Mouse (Mus musculus) hindbrain, postnatal 0 days (tissue): ENCODE measurements around the gene Cep78. TPM values are rescaled to one million over a fixed set of nuclear protein-coding genes. Genes with fewer than 3 reads are reported as not detected.
A peak's percentile ranks its signal among the peaks of the same experiment; 100 is the strongest.

ENCODE experiments used
- ATAC-seq: fragments of 200-750 bp; cut with Nextera tagmentation; 2 replicates; pipeline ENCODE4 v1.8.0; 2017; ENCODE audit warnings: mild to moderate bottlenecking, moderate TSS enrichment, moderate library complexity
- DNase-seq: peaks from one replicate; pipeline ENCODE4 v3.0.0-alpha.2; 2015; ENCODE audit warnings: low spot score
- H3K27ac ChIP-seq: fragments of 300-500 bp; sonication (generic); 2 replicates; pipeline ENCODE4 v1.5.1; 2014; ENCODE audit warnings: mild to moderate bottlenecking
- H3K27me3 ChIP-seq: fragments of 300-500 bp; sonication (generic); 2 replicates; pipeline ENCODE4 v1.6.1; 2014; ENCODE audit warnings: low read length, mixed read lengths; ENCODE audit not compliant: insufficient read depth
- H3K36me3 ChIP-seq: fragments of 300-500 bp; sonication (generic); 2 replicates; pipeline ENCODE4 v1.6.1; 2014; ENCODE audit warnings: low read length, mixed read lengths; ENCODE audit not compliant: insufficient read depth
- H3K4me1 ChIP-seq: fragments of 300-500 bp; sonication (generic); 2 replicates; pipeline ENCODE4 v1.6.1; 2014; ENCODE audit warnings: antibody characterized with exemption, low read length, mixed read lengths; ENCODE audit not compliant: insufficient read depth
- H3K4me2 ChIP-seq: fragments of 300-500 bp; sonication (generic); 2 replicates; pipeline ENCODE4 v1.6.1; 2014; ENCODE audit warnings: low read depth, mild to moderate bottlenecking, low read length, moderate library complexity, mixed read lengths
- H3K4me3 ChIP-seq: fragments of 300-500 bp; sonication (generic); 2 replicates; pipeline ENCODE4 v1.5.1; 2014; ENCODE audit warnings: low read length
- H3K9ac ChIP-seq: fragments of 300-500 bp; sonication (generic); replicated peaks from 2 replicates; pipeline ENCODE4 v1.6.1; 2014; ENCODE audit warnings: mild to moderate bottlenecking, low read length, moderate library complexity, mixed read lengths
- H3K9me3 ChIP-seq: fragments of 300-500 bp; sonication (generic); 2 replicates; pipeline ENCODE4 v1.6.1; 2016; ENCODE audit warnings: low read length, mixed read lengths
- CTCF ChIP-seq: IDR thresholded peaks from 2 replicates; pipeline ENCODE4 v1.5.1; 2016; ENCODE audit warnings: antibody characterized with exemption, control low read depth, low read depth
- WGBS: fragments of 180-500 bp; shearing (Covaris S2); extraction: QIAGEN DNeasy Blood & Tissue Kit; methylation state at CpG from one replicate; pipeline ENCODE4 v1.1.7; 2014; 5-methylcytosine and 5-hydroxymethylcytosine counted together
- polyA plus RNA-seq: library from polyadenylated mRNA; unstranded; fragments of >200 nt; fragmentation: Nextera tagmentation; extraction: Ambion mirVana; gene quantifications from 2 replicates; pipeline ENCODE4 v1.2.1, GENCODE M21; 2015
- total RNA-seq: library from RNA; depleted of rRNA; stranded (reverse); fragments of >200 nt; gene quantifications from 2 replicates; pipeline ENCODE4 v1.2.3, GENCODE M21; 2014

Gene Cep78
- total and polyA plus RNA-seq, 2 experiments from 2014 or later, result 20.9 to 28.0 TPM

DNA sequence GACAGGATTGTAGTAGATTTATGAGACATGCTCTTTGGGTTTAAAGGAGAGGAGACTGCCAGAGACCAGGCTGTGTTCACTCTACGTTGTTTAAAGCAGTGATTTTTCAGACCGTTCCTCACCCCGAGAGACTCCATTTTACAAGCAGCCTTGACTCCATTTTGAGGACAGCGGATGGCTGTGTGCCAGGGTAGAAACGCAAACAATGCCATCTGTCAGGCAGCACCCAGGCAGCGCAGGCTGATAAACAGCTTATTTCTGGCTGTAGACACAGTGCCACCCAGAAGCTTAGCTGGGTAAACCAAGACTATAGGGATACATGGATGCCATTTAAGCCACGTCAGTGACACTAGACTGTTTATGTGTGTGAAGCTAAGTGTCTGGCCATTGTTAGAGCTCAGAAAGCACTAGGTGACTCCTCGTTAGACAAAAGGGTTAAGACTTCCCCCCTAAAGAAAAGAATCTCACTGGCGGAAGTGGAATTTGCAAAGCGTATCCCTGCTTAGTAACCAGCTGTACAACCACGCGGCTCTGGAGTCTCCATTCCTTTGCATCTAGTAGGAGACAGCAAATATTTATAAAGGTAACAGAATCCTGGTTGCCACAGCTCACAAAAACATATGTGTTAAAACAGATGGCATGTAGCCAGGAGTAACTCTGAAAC lies 12.2 kb upstream of the Cep78 start:
- Histone ChIP-seq H3K9ac (peak overlapping the region; percentile 45), H3K27me3 (no peaks in the 10 kb centered on the region), H3K4me2 (peak overlapping the region; percentile 61), H3K4me1 (no peaks in the 10 kb centered on the region), H3K27ac (peak overlapping the region; percentile 85), H3K4me3 (peak overlapping the region; percentile 25), H3K9me3 (no peaks in the 10 kb centered on the region), H3K36me3 (no peaks in the 10 kb centered on the region)
- TF ChIP-seq CTCF, result peak; percentile 20; the same call in 1 of the 2 replicates
- peak; percentile 89 for DNase-seq
- ATAC-seq, result peak; percentile 89
- WGBS, result 16% methylated on average over 12 of the region's 12 CpGs

DNA sequence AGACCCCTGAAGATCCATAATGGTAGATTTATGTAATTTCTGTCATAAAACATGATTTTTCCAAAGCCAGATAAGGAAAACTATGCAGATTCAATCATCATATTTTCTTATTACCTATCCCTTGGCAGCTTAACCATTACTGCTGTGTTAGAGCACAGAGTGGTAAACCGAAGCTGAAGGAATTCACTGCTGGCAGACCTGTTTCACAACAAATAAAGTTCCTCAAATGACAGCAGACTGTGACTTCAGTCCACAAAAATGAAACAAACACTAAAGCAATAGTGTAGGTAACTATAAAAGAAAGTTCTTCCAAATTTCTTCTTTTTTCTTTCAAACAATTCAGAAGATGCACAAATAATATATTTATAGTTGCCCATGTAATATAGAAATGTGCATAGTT lies 5.3 kb upstream of the Cep78 start:
- H3K4me3 ChIP-seq, result no peak overlapping the region
- no peaks in the 10 kb centered on the region for H3K4me1 ChIP-seq
- no peak for ATAC-seq
- H3K27me3 ChIP-seq, result no peaks in the 10 kb centered on the region
- H3K36me3 ChIP-seq, result no peaks in the 10 kb centered on the region
- H3K4me2 ChIP-seq, result no peak overlapping the region
- WGBS, result 95% methylated on average over 1 of the region's 1 CpGs
- no peaks in the 10 kb centered on the region for H3K9me3 ChIP-seq
- DNase-seq, result no peak
- no peak overlapping the region for H3K9ac ChIP-seq
- TF ChIP-seq CTCF, result no peak
- H3K27ac ChIP-seq, result no peak overlapping the region

DNA sequence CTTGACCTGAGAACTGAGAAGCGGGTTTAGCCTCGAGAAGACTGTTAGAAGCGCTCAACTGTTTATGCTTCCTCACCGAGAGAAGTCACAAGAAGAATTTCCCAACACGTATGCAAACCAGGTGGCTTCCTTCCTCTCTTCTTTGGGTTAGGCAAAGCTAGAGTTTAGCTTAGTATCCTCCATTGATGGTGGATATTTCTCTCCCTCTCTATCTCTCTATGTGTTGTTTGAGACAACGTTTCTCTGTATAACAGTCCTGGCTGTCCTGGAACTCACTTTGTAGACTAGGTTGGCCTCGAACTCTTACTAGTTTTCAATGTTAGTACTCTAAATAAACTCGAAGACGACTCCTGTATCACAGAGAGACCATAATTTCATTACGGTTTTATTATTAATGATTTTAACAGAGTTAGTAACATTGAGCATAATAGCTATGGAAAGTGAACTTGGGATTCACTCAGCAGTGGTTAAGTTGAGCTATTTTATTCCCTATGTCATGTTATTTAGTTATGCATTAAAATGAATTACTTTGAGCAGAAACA lies 454 bp upstream of the Cep78 start:
- H3K36me3 ChIP-seq, result no peaks in the 10 kb centered on the region
- no peaks in the 10 kb centered on the region for H3K9me3 ChIP-seq
- ATAC-seq, result no peak; the same call in 1 of the 2 replicates
- no peaks in the 10 kb centered on the region for H3K4me1 ChIP-seq
- TF ChIP-seq CTCF, result no peak
- peak overlapping the region; percentile 93 for H3K27ac ChIP-seq
- H3K9ac ChIP-seq, result peak overlapping the region; percentile 85
- peak overlapping the region; percentile 93 for H3K4me3 ChIP-seq
- H3K27me3 ChIP-seq, result no peaks in the 10 kb centered on the region
- no peak for DNase-seq
- WGBS, result 26% methylated on average over 10 of the region's 10 CpGs
- H3K4me2 ChIP-seq, result peak overlapping the region; percentile 85

DNA sequence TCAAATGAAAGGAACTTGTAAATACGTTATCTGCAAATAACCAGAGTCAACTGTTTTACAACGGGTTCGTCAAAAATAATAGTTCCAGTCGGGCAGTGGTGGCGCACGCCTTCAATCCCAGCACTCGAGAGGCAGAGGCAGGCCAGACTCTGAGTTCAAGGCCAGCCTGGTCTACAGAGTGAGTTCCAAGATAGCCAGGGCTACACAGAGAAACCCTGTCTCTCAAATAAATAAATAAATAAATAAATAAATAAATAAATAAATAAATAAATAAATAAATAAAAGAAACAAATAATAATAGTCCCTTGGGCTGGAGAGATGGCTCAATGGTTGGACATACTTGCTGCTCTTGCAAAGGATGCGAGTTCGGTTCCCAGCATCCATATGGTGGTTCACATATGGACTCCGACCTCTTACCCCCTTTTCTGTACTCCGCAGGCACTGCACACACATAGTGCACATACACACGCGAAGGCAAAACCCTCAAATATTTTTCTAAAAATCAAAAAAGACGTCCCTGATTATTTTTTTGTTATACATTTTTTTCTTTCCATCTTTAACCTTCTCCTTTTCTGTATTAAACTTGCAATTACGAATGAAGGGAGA lies 947 bp downstream of the Cep78 start:
- Histone ChIP-seq H3K27me3 (no peaks in the 10 kb centered on the region), H3K9ac (peak overlapping the region; percentile 85), H3K27ac (peak overlapping the region; percentile 93), H3K36me3 (no peaks in the 10 kb centered on the region), H3K9me3 (no peaks in the 10 kb centered on the region), H3K4me3 (peak overlapping the region; percentile 93), H3K4me1 (no peaks in the 10 kb centered on the region), H3K4me2 (peak overlapping the region; percentile 85)
- no peak for TF ChIP-seq CTCF
- DNase-seq (peak; percentile 17), ATAC-seq (no peak)
- WGBS, result 46% methylated on average over 15 of the region's 15 CpGs

DNA sequence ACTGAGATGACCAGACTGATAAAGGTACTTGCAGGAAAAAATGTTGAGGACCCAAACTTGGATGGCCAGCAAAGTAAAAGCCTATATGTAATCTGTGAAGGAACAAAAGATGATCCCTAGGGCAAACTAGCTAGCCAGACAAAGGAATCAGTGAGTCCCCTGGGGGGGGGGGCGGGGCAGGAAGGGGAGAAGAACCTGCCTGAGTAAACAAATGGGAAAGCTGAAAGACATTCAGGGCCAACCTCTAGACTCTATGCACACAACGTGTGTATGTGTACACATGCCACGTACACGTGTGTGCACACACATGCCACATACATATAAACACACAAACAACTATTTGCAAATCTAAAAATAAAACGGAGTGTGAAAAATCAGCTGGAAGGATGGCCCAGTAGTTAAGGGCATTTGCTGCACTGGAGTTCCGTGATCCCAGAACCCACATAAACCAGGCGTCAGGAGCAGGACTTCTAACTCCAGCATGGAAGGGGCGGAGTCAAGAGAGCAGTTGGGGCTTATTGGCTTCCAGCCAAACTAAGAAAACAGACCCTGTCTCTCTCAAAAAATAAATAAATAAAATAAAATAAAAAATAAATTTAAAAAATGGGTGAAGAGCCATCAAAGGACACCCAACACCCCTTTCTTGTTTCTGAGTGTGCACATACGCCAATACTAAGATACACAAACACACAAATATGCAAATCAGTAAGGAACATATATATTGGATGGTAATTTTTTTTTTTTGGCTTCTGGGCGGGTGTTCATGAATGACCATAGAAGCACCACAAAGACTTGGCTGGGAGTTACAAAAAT lies 1.7 kb downstream of the Cep78 start:
- H3K27ac ChIP-seq, result no peak overlapping the region
- H3K4me2 ChIP-seq, result peak overlapping the region; percentile 85
- no peak overlapping the region for H3K4me3 ChIP-seq
- no peak for TF ChIP-seq CTCF
- ATAC-seq (no peak), DNase-seq (no peak)
- H3K9ac ChIP-seq, result no peak overlapping the region
- no peaks in the 10 kb centered on the region for H3K9me3 ChIP-seq
- H3K27me3 ChIP-seq, result no peaks in the 10 kb centered on the region
- 0 out of 2 replicates have a peak, but pooled peaks cover 5% of the 10 kb centered on the region for H3K36me3 ChIP-seq
- H3K4me1 ChIP-seq, result no peaks in the 10 kb centered on the region
- 46% methylated on average over 9 of the region's 10 CpGs for WGBS

DNA sequence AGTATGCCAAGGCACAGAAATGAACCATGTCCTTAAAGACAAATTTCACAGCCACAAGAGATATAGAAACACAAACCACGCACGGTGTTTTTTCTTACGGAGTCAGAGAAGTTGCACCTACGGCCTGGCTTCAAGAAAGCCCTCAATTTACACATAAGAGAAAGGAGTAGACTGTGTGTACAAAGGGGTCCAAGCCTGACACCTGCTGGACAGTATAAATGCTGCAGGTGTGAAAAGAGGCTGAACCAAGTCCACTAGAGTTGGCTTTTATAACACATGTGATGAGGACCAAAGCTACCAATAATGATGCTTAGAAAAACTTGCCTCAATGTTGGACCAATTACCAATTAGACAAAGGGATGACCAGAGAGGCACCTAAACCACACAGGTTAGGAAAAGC lies 2.9 kb downstream of the Cep78 start:
- H3K27ac ChIP-seq, result no peak overlapping the region
- H3K4me1 ChIP-seq, result no peaks in the 10 kb centered on the region
- 41% methylated on average over 4 of the region's 4 CpGs for WGBS
- H3K27me3 ChIP-seq, result no peaks in the 10 kb centered on the region
- no peak overlapping the region for H3K4me2 ChIP-seq
- TF ChIP-seq CTCF, result peak; percentile 85
- DNase-seq (peak; percentile 83), ATAC-seq (peak; percentile 47)
- no peak overlapping the region for H3K9ac ChIP-seq
- H3K4me3 ChIP-seq, result no peak overlapping the region
- H3K9me3 ChIP-seq, result no peaks in the 10 kb centered on the region
- 0 out of 2 replicates have a peak, but pooled peaks cover 12% of the 10 kb centered on the region for H3K36me3 ChIP-seq
